Mouse (Mus musculus) cortical plate, adult 2 months (tissue): ENCODE results near the gene Traf4.

ENCODE experiments used
- CTCF ChIP-seq: fragments of 200-500 bp; IDR thresholded peaks from 2 replicates; pipeline ENCODE4 v1.5.1; 2011; ENCODE audit warnings: mild to moderate bottlenecking, control low read depth, low read length; ENCODE audit not compliant: insufficient read depth; ENCODE audit errors: extremely low read depth
- POLR2A ChIP-seq: fragments of 200-500 bp; IDR thresholded peaks from 2 replicates; pipeline ENCODE4 v1.6.1; 2011; ENCODE audit warnings: mild to moderate bottlenecking, low read length, control low read depth; ENCODE audit not compliant: insufficient read depth; ENCODE audit errors: extremely low read depth

- no peak for TF ChIP-seq CTCF
- no peak for TF ChIP-seq POLR2A
Observed at GRCm38 (mm10) chr11:78195101-78195863, 29.9 kb upstream of the Traf4 start.
